Mouse (Mus musculus) embryonic stem cell, embryonic (primary cell): ENCODE measurements at regions not wholly inside any gene's neighbourhood (a gene's known extent, or its start where the extent isn't known, plus 50 kb on each side); places are given as distances from the start of the nearest gene placed in this dataset.

Experiments used
- CTCF ChIA-PET, 4 experiments: fragments of 300-600 bp in 2 of 4; fragments of 350-600 bp in 2 of 4; sonication (Branson Sonifier 250); formaldehyde crosslinking; loops; one replicate each; lab custom pipeline; 2022; ENCODE audit warnings: inconsistent platforms in 2 of 4; lab: Charles Lee
- POLR2A ChIA-PET, 4 experiments: fragments of 300-600 bp in 2 of 4; fragments of 350-600 bp in 2 of 4; sonication (Branson Sonifier 250); formaldehyde crosslinking; loops; one replicate each; lab custom pipeline; 2022; ENCODE audit warnings: antibody characterized with exemption in 4 of 4, inconsistent platforms in 1 of 4; lab: Charles Lee

DNA sequence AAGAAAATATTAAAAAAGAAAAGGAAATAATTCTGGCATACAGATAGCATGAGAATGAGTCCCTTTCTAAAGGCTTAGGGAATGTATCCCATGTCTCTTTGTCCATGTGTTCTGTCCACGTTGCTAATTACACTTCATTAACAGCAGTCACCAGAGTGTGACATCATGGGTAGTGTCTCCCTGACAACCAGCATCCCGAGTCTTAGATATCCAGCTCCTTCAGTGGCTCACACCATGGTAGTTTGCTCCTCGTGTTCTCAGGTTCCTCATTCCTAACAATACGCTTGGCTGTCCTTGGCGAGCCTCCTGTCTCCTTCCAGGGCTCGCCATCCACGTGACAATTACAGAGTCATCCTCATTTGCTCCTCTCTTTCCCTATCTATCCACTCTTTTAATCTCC, 388.1 kb upstream of the Dynlrb2 start:
- ChIA-PET POLR2A (no interaction called here), CTCF (no interaction called here)

- CTCF ChIA-PET, result no interaction called here
Observed at GRCm38 (mm10) chr8:116115811-116116372, 388.9 kb upstream of the Dynlrb2 start.

GRCm38 (mm10) chr8:116114978-116115377, 389.8 kb upstream of the Dynlrb2 start:
- POLR2A ChIA-PET, result interaction anchor here in 1 of 4 experiments (0.7 kb wide), 1 partner anchor 1064 kb away, joined by 3 read pairs; no protein-coding TSS in a partner anchor
- CTCF ChIA-PET, result no interaction called here

More at GRCm38 (mm10) chr8:116115811-116116372, 388.9 kb upstream of the Dynlrb2 start:
- POLR2A ChIA-PET, result no interaction called here

DNA sequence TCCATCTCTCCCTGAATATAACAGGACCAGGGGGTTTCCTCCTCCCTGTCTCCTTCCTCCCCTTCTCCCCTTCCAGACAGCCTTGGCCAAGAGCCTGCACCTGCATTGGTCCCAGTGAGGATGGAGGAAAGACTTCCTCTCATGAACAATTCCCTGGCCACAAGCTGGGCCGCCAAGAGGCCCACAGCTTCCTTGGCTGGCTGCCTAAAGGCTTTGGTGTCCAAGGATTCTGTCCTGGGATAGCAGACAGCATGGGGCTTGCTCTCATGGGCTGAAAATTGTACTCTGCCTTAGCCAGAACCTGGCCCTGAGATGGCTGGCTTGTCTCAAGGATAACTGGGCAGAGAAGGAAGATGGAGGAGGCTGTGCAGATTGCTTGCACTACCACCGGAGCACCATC, 390.3 kb upstream of the Dynlrb2 start:
- POLR2A ChIA-PET, result interaction anchor here in 1 of 4 experiments (0.8 kb wide), 1 partner anchor 19 kb away, joined by 4 read pairs; no protein-coding TSS in a partner anchor

DNA sequence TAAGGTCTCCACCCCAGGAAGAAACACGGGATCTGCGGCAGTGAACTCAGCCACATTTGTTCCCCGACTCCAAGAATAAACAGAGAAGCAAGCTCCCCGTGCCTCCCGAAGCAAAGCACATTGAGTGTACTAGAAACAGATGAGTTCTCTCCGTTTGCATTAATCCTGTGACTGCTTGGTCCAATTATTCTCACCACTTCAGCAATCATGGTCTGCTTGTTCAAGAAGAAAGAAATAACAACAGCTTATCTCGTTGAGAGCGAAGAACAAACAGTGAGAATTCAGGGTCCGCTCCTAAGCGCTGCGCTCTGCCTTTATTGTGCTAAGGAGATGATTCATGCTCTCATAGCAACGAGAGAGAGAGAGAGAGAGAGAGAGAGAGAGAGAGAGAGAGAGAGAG, 393.6 kb upstream of the Dynlrb2 start:
- CTCF ChIA-PET, result no interaction called here
- POLR2A ChIA-PET, result interaction anchor here in 1 of 4 experiments (0.6 kb wide), 1 partner anchor 528 kb away, joined by 3 read pairs; no protein-coding TSS in a partner anchor

More for the DNA sequence above, 390.3 kb upstream of the Dynlrb2 start:
- CTCF ChIA-PET, result interaction anchor here in 1 of 4 experiments (0.6 kb wide), 1 partner anchor 112 kb away, joined by 3 read pairs; no protein-coding TSS in a partner anchor

DNA sequence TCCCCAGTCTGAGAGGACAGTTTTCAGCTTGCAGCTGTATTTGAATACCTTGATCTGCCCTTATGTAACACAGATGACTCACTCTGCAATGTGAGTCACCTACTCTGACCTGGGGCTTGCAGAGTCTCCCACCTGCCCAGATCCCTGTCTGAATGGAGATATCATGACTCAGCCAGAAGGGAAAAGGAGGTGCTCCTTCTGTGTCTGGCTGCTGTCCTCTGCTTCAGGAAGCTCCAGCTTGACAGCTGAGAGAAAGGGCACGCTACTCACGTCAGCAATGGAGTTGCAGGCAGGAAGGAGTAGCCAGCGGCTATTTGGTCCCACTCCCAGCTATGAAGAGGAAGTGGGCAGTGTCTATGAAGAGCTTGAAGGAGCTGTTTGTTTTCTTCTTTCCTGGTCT, 389.1 kb upstream of the Maf start:
- ChIA-PET CTCF (no interaction called here), POLR2A (no interaction called here)

DNA sequence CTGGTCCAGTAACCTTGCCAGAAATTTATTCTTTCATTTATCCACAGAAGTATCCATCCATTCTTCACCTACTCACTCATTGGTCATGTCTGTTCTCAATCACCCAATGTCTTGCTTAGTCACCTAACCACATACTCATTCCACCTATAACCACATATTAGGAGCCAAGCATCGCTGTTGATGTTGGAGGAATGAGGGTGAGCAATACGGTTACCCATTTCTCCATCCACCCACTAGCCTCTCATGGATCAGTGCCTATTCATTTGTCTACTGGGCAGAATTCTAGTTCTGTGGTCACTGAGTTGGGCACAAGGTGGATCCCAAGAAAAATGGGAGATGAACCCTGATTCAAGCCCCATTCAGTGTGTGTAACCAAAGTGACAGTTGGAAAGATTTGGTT, 375.6 kb upstream of the Maf start:
- ChIA-PET CTCF (no interaction called here), POLR2A (no interaction called here)

DNA sequence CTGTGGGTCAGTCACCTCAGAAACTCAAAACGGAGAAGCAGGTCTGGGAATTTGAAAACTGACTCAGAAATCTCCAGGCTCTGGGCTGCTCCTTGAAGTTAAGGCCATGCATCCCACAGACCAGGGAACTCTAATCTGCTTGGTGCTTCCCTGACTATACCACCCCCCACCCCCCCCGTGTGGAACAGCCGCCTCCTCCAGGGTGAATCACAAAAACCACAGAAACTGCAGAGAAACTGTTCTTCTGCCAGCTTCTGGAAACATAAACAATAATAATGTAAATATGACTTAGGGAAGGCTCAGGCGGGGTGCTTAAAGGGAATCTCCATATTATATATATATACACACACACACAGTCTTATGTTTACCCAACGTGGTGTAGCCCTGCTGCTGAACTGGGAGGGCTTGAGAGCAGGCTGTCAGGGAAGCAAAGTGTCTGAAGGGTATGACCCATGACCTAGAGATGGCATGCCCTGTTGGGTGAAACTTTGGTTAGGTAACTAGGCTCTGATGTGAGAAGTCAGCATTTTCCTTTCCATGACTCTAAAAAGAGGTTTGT, 371.3 kb upstream of the Maf start:
- POLR2A ChIA-PET, result no interaction called here
- CTCF ChIA-PET, result no interaction called here

- CTCF ChIA-PET, result interaction anchor here in 1 of 4 experiments (0.6 kb wide), 1 partner anchor 66 kb away, joined by 4 read pairs; no protein-coding TSS in a partner anchor
- POLR2A ChIA-PET, result no interaction called here
Observed at GRCm38 (mm10) chr8:116071497-116071896, 363.9 kb upstream of the Maf start.

DNA sequence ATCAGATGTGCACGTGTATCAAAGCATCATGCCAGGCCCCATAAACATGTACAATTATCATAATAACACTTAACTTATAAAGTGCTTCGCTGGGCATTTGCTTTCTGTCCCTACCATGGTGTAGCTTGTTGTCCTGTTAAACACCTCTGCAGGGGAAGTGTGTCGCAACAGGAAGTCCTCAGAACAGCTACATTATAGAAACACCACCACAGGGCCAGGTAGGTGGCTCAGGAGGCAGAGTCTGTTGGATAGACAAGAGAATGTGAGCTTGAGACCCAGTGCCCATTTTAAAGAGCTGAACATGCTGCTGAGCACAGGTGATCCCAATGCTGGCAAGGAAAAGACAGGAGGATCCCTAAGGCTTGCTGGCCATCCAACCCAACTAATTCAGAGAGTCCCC, 361.9 kb upstream of the Maf start:
- CTCF ChIA-PET, result no interaction called here
- POLR2A ChIA-PET, result no interaction called here

DNA sequence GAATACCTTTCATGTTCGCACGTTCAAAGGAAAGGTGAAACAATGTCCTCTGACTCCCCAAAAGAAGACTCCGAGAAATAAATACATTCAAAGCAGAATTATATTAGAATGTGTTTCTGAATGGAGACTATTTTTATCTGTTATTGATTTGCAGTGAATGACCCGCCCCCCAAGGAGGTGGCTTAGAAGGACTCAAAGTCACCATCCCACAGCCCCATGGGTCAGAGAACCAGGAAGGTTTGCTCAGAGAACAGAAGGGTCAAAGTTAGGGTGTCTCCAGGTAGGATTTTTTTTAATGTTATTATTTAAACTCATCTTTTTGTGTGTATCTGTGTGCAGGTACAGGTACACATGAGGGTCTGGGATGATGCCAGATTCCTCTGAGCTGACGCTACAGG, 360.4 kb upstream of the Maf start:
- ChIA-PET CTCF (no interaction called here), POLR2A (no interaction called here)

GRCm38 (mm10) chr8:116067182-116067977, 359.8 kb upstream of the Maf start:
- ChIA-PET POLR2A (no interaction called here), CTCF (no interaction called here)

DNA sequence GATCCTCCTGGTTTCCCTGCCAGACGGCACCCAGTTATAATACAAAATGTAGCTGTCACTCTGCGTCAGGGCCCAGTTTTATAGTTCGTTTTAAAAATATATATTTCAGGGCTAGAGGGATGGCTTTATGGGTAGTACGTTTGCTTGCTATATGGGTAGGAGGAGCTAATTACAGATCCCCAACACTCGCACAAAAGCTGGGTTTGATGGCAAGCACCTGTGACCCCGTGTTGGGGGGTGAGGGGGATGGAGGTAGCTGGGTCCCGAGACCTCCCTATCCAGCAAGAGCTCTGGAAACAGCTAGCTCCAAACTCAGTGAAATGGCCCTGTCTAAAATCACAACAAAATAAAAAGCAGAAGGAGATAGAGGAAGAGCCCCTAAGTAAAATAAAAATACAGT, 358.3 kb upstream of the Maf start:
- ChIA-PET CTCF (interaction anchor here in 1 of 4 experiments (0.5 kb wide), 1 partner anchor 323 kb away, joined by 4 read pairs; no protein-coding TSS in a partner anchor), POLR2A (no interaction called here)

DNA sequence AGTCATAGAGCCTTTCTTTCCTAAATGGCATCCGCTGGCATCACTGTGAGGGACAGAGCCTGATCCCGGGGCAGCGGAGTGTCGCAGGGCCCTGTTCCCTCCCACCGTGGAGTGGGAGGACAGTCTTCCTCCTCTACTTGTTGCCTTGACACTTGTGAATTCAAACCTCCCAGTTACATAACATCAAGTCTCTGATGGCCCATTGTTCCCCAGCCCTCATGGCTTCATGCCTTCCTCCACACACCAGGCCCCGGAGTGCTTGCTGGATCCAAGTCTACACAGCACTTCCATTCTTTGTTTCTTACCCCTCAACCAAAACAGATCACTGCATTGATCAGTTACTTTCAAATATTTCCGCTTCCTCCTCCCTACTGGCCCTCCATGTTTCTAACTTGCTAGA, 357.7 kb upstream of the Maf start:
- CTCF ChIA-PET, result no interaction called here
- POLR2A ChIA-PET, result no interaction called here

DNA sequence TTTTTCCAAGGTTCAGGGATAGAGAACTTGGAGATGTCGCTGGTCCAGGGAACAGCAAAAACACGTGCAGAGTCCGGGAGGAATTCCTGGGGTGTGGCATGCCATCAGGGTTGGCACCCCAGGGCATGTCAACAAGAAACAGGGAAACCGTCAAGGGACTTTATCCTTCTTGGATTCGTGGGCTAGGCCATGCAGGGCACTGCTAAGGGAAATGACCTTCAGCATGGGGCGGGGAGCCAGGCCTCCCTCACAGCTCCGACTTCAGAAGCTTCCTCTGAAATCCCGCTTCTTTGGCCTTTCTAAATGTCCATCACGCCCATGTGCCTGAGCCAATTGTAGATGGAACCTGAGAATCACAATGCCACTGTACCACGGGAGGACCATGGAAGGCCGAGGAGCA, 357.0 kb upstream of the Maf start:
- ChIA-PET POLR2A (no interaction called here), CTCF (no interaction called here)

DNA sequence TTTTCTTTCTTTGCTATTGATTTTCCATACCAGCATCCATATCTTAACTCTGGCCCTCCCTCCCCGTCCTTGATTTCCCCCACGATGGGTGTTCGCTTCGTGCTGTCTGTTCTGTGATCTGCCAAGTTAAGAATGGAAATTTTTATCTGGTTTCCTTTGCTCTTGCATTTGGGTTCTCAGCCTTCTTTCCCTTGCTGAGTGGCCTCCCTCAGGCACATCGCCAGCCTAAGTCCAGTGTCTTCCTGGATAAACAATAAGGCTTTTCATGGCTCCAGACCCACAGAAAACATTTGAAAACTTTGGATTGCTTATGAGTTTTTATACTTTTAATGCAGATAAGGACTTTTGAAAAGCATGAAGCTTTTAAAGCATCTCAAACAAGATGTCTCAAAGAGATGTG, 355.9 kb upstream of the Maf start:
- CTCF ChIA-PET, result no interaction called here
- POLR2A ChIA-PET, result interaction anchor here in 1 of 4 experiments (0.7 kb wide), 1 partner anchor 115 kb away, joined by 7 read pairs; no protein-coding TSS in a partner anchor

DNA sequence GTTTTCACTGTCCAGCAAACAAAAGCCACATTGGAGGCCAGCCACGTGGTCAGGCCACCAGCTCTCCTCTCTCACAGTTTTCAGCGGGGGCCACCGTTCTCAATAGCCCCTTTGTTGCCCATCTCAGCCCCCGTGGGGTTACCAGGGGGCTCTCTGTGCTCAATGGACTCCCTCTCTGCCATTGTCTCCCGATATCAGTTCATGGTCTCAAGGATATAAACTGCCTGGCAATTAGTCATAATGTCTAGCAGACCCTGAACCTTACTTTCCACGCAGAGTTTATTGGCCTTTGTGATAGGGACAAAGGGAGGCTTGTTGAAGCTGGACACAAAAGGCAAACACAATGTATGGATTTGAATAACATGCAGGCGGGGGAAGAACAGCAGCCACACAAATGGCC, 345.9 kb upstream of the Maf start:
- POLR2A ChIA-PET, result no interaction called here

GRCm38 (mm10) chr8:116053043-116053442, 345.4 kb upstream of the Maf start:
- ChIA-PET POLR2A (no interaction called here), CTCF (no interaction called here)

More for the DNA sequence above, 345.9 kb upstream of the Maf start:
- CTCF ChIA-PET, result no interaction called here

DNA sequence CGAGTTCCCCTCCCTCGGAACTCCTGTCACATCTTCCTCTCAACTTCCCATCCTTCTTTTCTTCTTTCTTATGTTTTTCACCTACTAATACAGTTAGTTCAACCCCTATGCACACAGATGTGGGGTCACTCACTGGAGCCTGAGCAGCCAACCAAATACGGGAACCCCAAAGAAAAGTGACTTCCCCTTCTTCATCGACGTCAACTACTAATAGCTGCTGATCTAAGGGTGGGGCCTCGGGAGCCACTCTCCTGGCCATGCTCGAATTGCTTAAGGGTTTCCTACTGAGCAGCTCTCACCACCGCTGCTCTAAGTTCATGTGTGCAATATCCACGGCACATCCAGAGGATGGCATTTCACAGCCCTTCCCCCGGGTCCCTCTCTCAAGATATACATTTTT, 340.9 kb upstream of the Maf start:
- CTCF ChIA-PET, result interaction anchor here in 1 of 4 experiments (0.6 kb wide), 1 partner anchor 1461 kb away, joined by 4 read pairs; no protein-coding TSS in a partner anchor

GRCm38 (mm10) chr8:116046859-116047258, 339.3 kb upstream of the Maf start:
- CTCF ChIA-PET, result no interaction called here
- POLR2A ChIA-PET, result no interaction called here

More for the DNA sequence above, 340.9 kb upstream of the Maf start:
- POLR2A ChIA-PET, result no interaction called here
